Mouse (Mus musculus): ENCODE results near the gene Ceacam16.

GRCm38 (mm10) chr7:19867751-19868399 lies 6.8 kb upstream of the Ceacam16 start:
- TF ChIP-seq CTCF (IDR thresholded peaks at IDR 0.05; ENCODE audit: borderline replicate concordance, control insufficient read depth, extremely low read depth, insufficient read depth, low read length, poor library complexity) (no peak), POLR2A (IDR thresholded peaks at IDR 0.05; ENCODE audit: control insufficient read depth, extremely low read depth, insufficient read depth, low read length, poor library complexity) (no peak)

Measured in thymus, adult 2 months (tissue).